Mouse (Mus musculus) heart, adult 2 months (tissue): ENCODE results near the gene Samd7. TPM values are rescaled to one million over a fixed set of nuclear protein-coding genes. Genes with fewer than 3 reads are reported as not detected.

Source experiments
- DNase-seq, 2 experiments: peaks; one replicate each; pipeline ENCODE4 v3.0.0; 2021
- H3K27ac ChIP-seq: fragments of 200-600 bp; 2 replicates; pipeline ENCODE4 v1.8.1; 2022
- H3K27me3 ChIP-seq: fragments of 200-500 bp; 2 replicates; pipeline ENCODE4 v1.6.1; 2012; ENCODE audit warnings: mild to moderate bottlenecking, low read length, inconsistent platforms, mixed read lengths; ENCODE audit not compliant: control insufficient read depth, insufficient read depth
- H3K36me3 ChIP-seq: fragments of 200-500 bp; 2 replicates; pipeline ENCODE4 v1.6.1; 2012; ENCODE audit warnings: low read length, inconsistent platforms; ENCODE audit not compliant: control insufficient read depth, insufficient read depth
- H3K4me1 ChIP-seq: fragments of 200-500 bp; 2 replicates; pipeline ENCODE4 v1.6.1; 2011; ENCODE audit warnings: low read length; ENCODE audit not compliant: control insufficient read depth, insufficient read depth
- H3K4me3 ChIP-seq: fragments of 200-600 bp; 2 replicates; pipeline ENCODE4 v1.8.1; 2022
- H3K79me2 ChIP-seq: fragments of 200-500 bp; replicated peaks from 2 replicates; pipeline ENCODE4 v1.6.1; 2012; ENCODE audit warnings: mild to moderate bottlenecking, inconsistent platforms, low read length, moderate library complexity, mixed read lengths; ENCODE audit not compliant: control insufficient read depth, insufficient read depth
- H3K9ac ChIP-seq: fragments of 200-500 bp; 2 replicates; pipeline ENCODE4 v1.6.1; 2012; ENCODE audit warnings: low read depth, mild to moderate bottlenecking, control low read depth, inconsistent platforms, low read length, mixed read lengths
- CTCF ChIP-seq: fragments of 200-600 bp; IDR thresholded peaks from 2 replicates; pipeline ENCODE4 v1.8.1; 2022; ENCODE audit warnings: antibody characterized with exemption, mild to moderate bottlenecking, moderate library complexity
- EP300 ChIP-seq: fragments of 200-500 bp; IDR thresholded peaks from 2 replicates; pipeline ENCODE4 v1.6.1; 2011; ENCODE audit warnings: low read depth, low read length, control low read depth; ENCODE audit not compliant: insufficient read depth
- POLR2A ChIP-seq: fragments of 200-500 bp; IDR thresholded peaks from 2 replicates; pipeline ENCODE4 v1.6.1; 2011; ENCODE audit warnings: mild to moderate bottlenecking, low read depth, low read length, control low read depth; ENCODE audit not compliant: insufficient read depth
- WGBS: fragments of 180-500 bp; shearing (Covaris S2); methylation state at CpG from one replicate; pipeline ENCODE4 v1.1.7; 2018; 5-methylcytosine and 5-hydroxymethylcytosine counted together
- intact Hi-C: fragments of 180-260 bp; cut with DNase I; formaldehyde crosslinking; loops from one replicate; pipeline ENCODE4 v1.15.1; 2025
- polyA plus RNA-seq: library from polyadenylated mRNA; depleted of rRNA; stranded (reverse); fragments of >200 nt; gene quantifications from 2 replicates; pipeline ENCODE4 v1.2.3, GENCODE M21; 2012
- total RNA-seq, 2 experiments: library from RNA; stranded (reverse); gene quantifications; 2 replicates each; pipeline ENCODE4 v1.2.3; 2021

Samd7 gene
- total and polyA plus RNA-seq, 3 experiments, result not detected

- WGBS, result 73% methylated on average over 10 of the region's 10 CpGs
- H3K79me2 ChIP-seq, result no peaks in the 10 kb centered on the region
- no peaks in the 10 kb centered on the region for H3K27me3 ChIP-seq
- H3K4me3 ChIP-seq, result no peak overlapping the region
- no peak overlapping the region for H3K27ac ChIP-seq
- intact Hi-C loops, result no loop called here
- H3K36me3 ChIP-seq, result no peaks in the 10 kb centered on the region
- no peak overlapping the region for H3K9ac ChIP-seq
- no peak for DNase-seq
- no peak for TF ChIP-seq POLR2A
- TF ChIP-seq CTCF, result no peak
- TF ChIP-seq EP300, result no peak
- no peaks in the 10 kb centered on the region for H3K4me1 ChIP-seq
Measured at GRCm38 (mm10) chr3:30724105-30724824, 21.8 kb upstream of the Samd7 start.

GRCm38 (mm10) chr3:30724848-30725465, 21.1 kb upstream of the Samd7 start:
- 78% methylated on average over 10 of the region's 10 CpGs for WGBS
- intact Hi-C loops, result no loop called here
- H3K27ac ChIP-seq, result no peak overlapping the region

GRCm38 (mm10) chr3:30725514-30725913, 20.6 kb upstream of the Samd7 start:
- Histone ChIP-seq H3K9ac (no peak overlapping the region), H3K4me3 (no peak overlapping the region), H3K27me3 (no peaks in the 10 kb centered on the region), H3K79me2 (no peaks in the 10 kb centered on the region), H3K4me1 (no peaks in the 10 kb centered on the region), H3K36me3 (no peaks in the 10 kb centered on the region), H3K27ac (no peak overlapping the region)
- 0 out of 2 replicates have a peak, but pooled peaks have one; percentile 4 for TF ChIP-seq CTCF
- TF ChIP-seq POLR2A, result no peak
- intact Hi-C loops, result no loop called here
- no peak for DNase-seq
- WGBS, result 81% methylated on average over 7 of the region's 7 CpGs

More at GRCm38 (mm10) chr3:30724848-30725465, 21.1 kb upstream of the Samd7 start:
- H3K79me2 ChIP-seq, result no peaks in the 10 kb centered on the region
- no peaks in the 10 kb centered on the region for H3K4me1 ChIP-seq
- no peaks in the 10 kb centered on the region for H3K36me3 ChIP-seq
- TF ChIP-seq EP300, result no peak
- peak; percentile 47 for TF ChIP-seq CTCF
- no peak for TF ChIP-seq POLR2A
- DNase-seq, result no peak
- H3K4me3 ChIP-seq, result no peak overlapping the region
- H3K9ac ChIP-seq, result no peak overlapping the region
- H3K27me3 ChIP-seq, result no peaks in the 10 kb centered on the region

GRCm38 (mm10) chr3:30727209-30727608, 18.9 kb upstream of the Samd7 start:
- Histone ChIP-seq H3K36me3 (no peaks in the 10 kb centered on the region), H3K27ac (no peak overlapping the region), H3K9ac (no peak overlapping the region), H3K4me1 (no peaks in the 10 kb centered on the region), H3K79me2 (no peaks in the 10 kb centered on the region), H3K27me3 (no peaks in the 10 kb centered on the region), H3K4me3 (no peak overlapping the region)
- 76% methylated on average over 4 of the region's 4 CpGs for WGBS
- TF ChIP-seq POLR2A (no peak), EP300 (no peak), CTCF (no peak)
- DNase-seq, result no peak
- intact Hi-C loops, result no loop called here

GRCm38 (mm10) chr3:30729046-30729445, 17.0 kb upstream of the Samd7 start:
- Histone ChIP-seq H3K27ac (no peak overlapping the region), H3K36me3 (no peaks in the 10 kb centered on the region), H3K4me1 (no peaks in the 10 kb centered on the region), H3K4me3 (no peak overlapping the region), H3K27me3 (no peaks in the 10 kb centered on the region), H3K9ac (no peak overlapping the region), H3K79me2 (no peaks in the 10 kb centered on the region)
- 81% methylated on average over 5 of the region's 5 CpGs for WGBS
- DNase-seq, result no peak
- no peak for TF ChIP-seq EP300
- no peak for TF ChIP-seq CTCF
- no peak for TF ChIP-seq POLR2A
- intact Hi-C loops, result no loop called here

GRCm38 (mm10) chr3:30736809-30737208, 9.3 kb upstream of the Samd7 start:
- H3K4me1 ChIP-seq, result no peaks in the 10 kb centered on the region
- no peak for DNase-seq
- no peak overlapping the region for H3K4me3 ChIP-seq
- no peaks in the 10 kb centered on the region for H3K36me3 ChIP-seq
- H3K9ac ChIP-seq, result no peak overlapping the region
- intact Hi-C loops, result no loop called here
- H3K79me2 ChIP-seq, result no peaks in the 10 kb centered on the region
- no peaks in the 10 kb centered on the region for H3K27me3 ChIP-seq
- TF ChIP-seq EP300 (no peak), CTCF (no peak), POLR2A (no peak)
- 84% methylated on average over 9 of the region's 9 CpGs for WGBS
- no peak overlapping the region for H3K27ac ChIP-seq
